In genomic region chr1:96871528-96872360, GRCm38 (mm10) we compare ENCODE assay signal across 9 mouse cellular contexts. TPM values are rescaled to one million over a fixed set of nuclear protein-coding genes. Genes with fewer than 3 reads are reported as not detected.
DNase-seq lines count a peak whose midpoint lies in the region; TF ChIP-seq lines count a peak whose summit lies in the region.
"Had no signal": no experiment of that assay in that cellular context is flagged by ENCODE, and none has a peak within 500 bp of the region (broad histone marks: within the 10 kb centered on the region; RNA-seq: fewer than 3 reads in every experiment).

Gene Slco4c1 (minus strand): TSS chr1:96872171.

- no peak for TF ChIP-seq POLR2A in ES-Bruce4 (IDR thresholded peaks at IDR 0.05; ENCODE audit: insufficient read depth, low read length)
- TF ChIP-seq POLR2A in bone marrow macrophage, adult 2 months (IDR thresholded peaks at IDR 0.05; ENCODE audit: borderline replicate concordance, low read depth, low read length), result no peak
- TF ChIP-seq POLR2A in embryonic fibroblast, embryonic 13.5 days (IDR thresholded peaks at IDR 0.05; ENCODE audit: low read depth, low read length), result no peak

- peak within 1 kb of the TSS; percentile 52; the same call in 1 of the 2 replicates for H3K9ac ChIP-seq in ES-Bruce4 (ENCODE audit: low read depth, poor library complexity, severe bottlenecking)

- no peaks in the 10 kb centered on the region for H3K27me3 ChIP-seq in ES-Bruce4 (ENCODE audit: control insufficient read depth, insufficient read depth, low read length, poor library complexity, severe bottlenecking)

- TF ChIP-seq EP300 in ES-Bruce4 (IDR thresholded peaks at IDR 0.05; ENCODE audit: insufficient read depth, low read depth, low read length), result no peak

- DNase-seq in induced T-regulatory cell, adult 2 months (ENCODE audit: low read depth), result peak; percentile 12
- peak; percentile 38 to 52 for DNase-seq in left cerebral cortex, adult 2 months (ENCODE audit: extremely low spot score in 1 of 2, low spot score in 2 of 2)
- DNase-seq in lung, postnatal 25 days (ENCODE audit: low spot score), result peak; percentile 80
- DNase-seq in right cerebral cortex, postnatal 10 days (ENCODE audit: low spot score in 2 of 2), result peak; percentile 45 to 52
- DNase-seq in c-Kit-positive CD71-positive TER-119-positive erythroid progenitor cells, embryonic 14.5 days (ENCODE audit: low spot score), result no peak

- no peak for TF ChIP-seq CTCF in ES-Bruce4 (IDR thresholded peaks at IDR 0.05; ENCODE audit: low read depth, low read length)
- TF ChIP-seq CTCF in bone marrow macrophage, adult 2 months (IDR thresholded peaks at IDR 0.05; ENCODE audit: low read depth, low read length), result no peak
- no peak for TF ChIP-seq CTCF in embryonic fibroblast, embryonic 13.5 days (IDR thresholded peaks at IDR 0.05; ENCODE audit: borderline replicate concordance, insufficient read depth, low read length)
- TF ChIP-seq CTCF in left cerebral cortex, adult 2 months (IDR thresholded peaks at IDR 0.05), result no peak

- H3K4me1 ChIP-seq in ES-Bruce4 (ENCODE audit: control insufficient read depth, insufficient read depth, low read length), result no peaks in the 10 kb centered on the region
- no peaks in the 10 kb centered on the region for H3K4me1 ChIP-seq in bone marrow macrophage, adult 2 months (ENCODE audit: control insufficient read depth, insufficient read depth, low read length)
- H3K4me1 ChIP-seq in embryonic fibroblast, embryonic 13.5 days (ENCODE audit: control insufficient read depth, insufficient read depth, low read length), result no peaks in the 10 kb centered on the region

- no peaks in the 10 kb centered on the region for H3K36me3 ChIP-seq in ES-Bruce4 (ENCODE audit: control insufficient read depth, insufficient read depth, low read length, poor library complexity, severe bottlenecking)

- H3K27ac ChIP-seq in ES-Bruce4 (ENCODE audit: insufficient read depth, low read length), result no peak within 1 kb of the TSS
- H3K27ac ChIP-seq in bone marrow macrophage, adult 2 months (ENCODE audit: insufficient read depth, low read depth, low read length), result no peak within 1 kb of the TSS
- no peak within 1 kb of the TSS for H3K27ac ChIP-seq in embryonic fibroblast, embryonic 13.5 days (ENCODE audit: insufficient read depth, low read length)
- H3K27ac ChIP-seq in left cerebral cortex, adult 2 months, result peak within 1 kb of the TSS; percentile 75

- no peaks in the 10 kb centered on the region for H3K9me3 ChIP-seq in ES-Bruce4 (replicated peaks; ENCODE audit: control insufficient read depth, insufficient read depth, low read length, poor library complexity, severe bottlenecking)

- intact Hi-C loops in left cerebral cortex, adult 2 months (cut with DNase I), result no loop called here

- peak within 1 kb of the TSS; percentile 58 for H3K4me3 ChIP-seq in ES-Bruce4 (ENCODE audit: low read depth, low read length)
- H3K4me3 ChIP-seq in bone marrow macrophage, adult 2 months (ENCODE audit: insufficient read depth, low read length), result peak within 1 kb of the TSS; percentile 42
- peak within 1 kb of the TSS; percentile 40 for H3K4me3 ChIP-seq in embryonic fibroblast, embryonic 13.5 days (ENCODE audit: insufficient read depth, low read length)
- peak within 1 kb of the TSS; percentile 69 for H3K4me3 ChIP-seq in left cerebral cortex, adult 2 months

RNA-seq across cellular contexts. Expression of gene Slco4c1, which starts in this region (rescaled TPM):
- polyA plus RNA-seq in ES-Bruce4 (2011; ENCODE audit: insufficient read depth, insufficient read length, low read depth, missing spikeins), result 4.5 and 5.7 TPM in 2 replicates
- polyA plus RNA-seq in bone marrow macrophage, adult 2 months (2012; ENCODE audit: insufficient read depth, insufficient read length, missing spikeins), result not detected in 2 replicates
- not detected in 2 replicates for polyA plus RNA-seq in embryonic fibroblast, embryonic 13.5 days (2011; ENCODE audit: insufficient read length, low read depth, missing spikeins)
- 1 to 10 TPM; 1.8 to 2.2 TPM for total RNA-seq in left cerebral cortex, adult 2 months (2021)
- total RNA-seq: heart, postnatal 10 days had no signal
